12 mouse cellular contexts compared by ENCODE assay signal in the genomic region with DNA sequence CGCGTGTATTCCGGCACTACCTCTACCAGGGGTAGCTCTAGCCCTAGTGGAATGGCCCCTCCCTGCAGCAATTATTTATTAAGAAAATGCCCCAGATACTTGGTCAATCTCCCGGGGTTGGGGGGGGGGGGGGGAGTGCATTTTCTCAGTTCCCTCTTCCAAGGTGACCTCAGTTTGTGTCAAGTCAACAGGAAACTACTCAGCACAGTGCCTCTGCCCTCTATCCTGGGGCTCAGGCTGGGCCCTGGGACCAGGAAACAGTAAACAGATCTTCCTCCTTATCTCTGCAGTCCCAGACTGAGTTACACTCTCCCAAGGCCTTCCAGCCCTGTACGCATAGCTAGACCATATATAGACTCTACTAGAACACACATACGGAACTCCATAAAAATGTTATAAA. TPM values are rescaled to one million over a fixed set of nuclear protein-coding genes. Genes with fewer than 3 reads are reported as not detected.
DNase-seq lines count a peak whose midpoint lies in the region; ATAC-seq and TF ChIP-seq lines count a peak whose summit lies in the region.
"Had no signal": no experiment of that assay in that cellular context is flagged by ENCODE, and none has a peak within 500 bp of the region (broad histone marks: within the 10 kb centered on the region; RNA-seq: fewer than 3 reads in every experiment).

No protein-coding gene starts in this region.

- TF ChIP-seq CTCF in hindbrain, postnatal 0 days (IDR thresholded peaks at IDR 0.05; ENCODE audit: low read depth), result no peak

- H3K4me1 ChIP-seq in hindbrain, embryonic 10.5 days (replicated peaks), result peaks cover 28% of the 10 kb centered on the region
- peaks cover 6% of the 10 kb centered on the region for H3K4me1 ChIP-seq in hindbrain, postnatal 0 days (ENCODE audit: insufficient read depth, low read length)
- H3K4me1 ChIP-seq in hindbrain, embryonic 14.5 days (replicated peaks; ENCODE audit: control insufficient read depth, insufficient read depth, low read length), result no peaks in the 10 kb centered on the region; the same call in 1 of the 2 replicates

- 79% methylated on average over 6 of the region's 6 CpGs for WGBS in hindbrain, embryonic 10.5 days
- WGBS in hindbrain, postnatal 0 days, result 76% methylated on average over 6 of the region's 6 CpGs
- WGBS in hindbrain, embryonic 14.5 days, result 89% methylated on average over 3 of the region's 6 CpGs

- H3K9me3 ChIP-seq in hindbrain, embryonic 10.5 days, result no peaks in the 10 kb centered on the region
- H3K9me3 ChIP-seq in hindbrain, postnatal 0 days (ENCODE audit: low read length), result no peaks in the 10 kb centered on the region
- H3K9me3 ChIP-seq in hindbrain, embryonic 14.5 days (ENCODE audit: control insufficient read depth, low read length), result 0 out of 2 replicates have a peak, but pooled peaks cover 3% of the 10 kb centered on the region
- H3K9me3 ChIP-seq: embryonic facial prominence, embryonic 13.5 days had no signal

- H3K27ac ChIP-seq in hindbrain, embryonic 10.5 days, result peak overlapping the region; percentile 93
- H3K27ac ChIP-seq in hindbrain, postnatal 0 days, result no peak overlapping the region
- H3K27ac ChIP-seq in hindbrain, embryonic 14.5 days, result no peak overlapping the region

- no peaks in the 10 kb centered on the region for H3K27me3 ChIP-seq in hindbrain, embryonic 10.5 days (ENCODE audit: insufficient read depth, poor library complexity, severe bottlenecking)
- no peaks in the 10 kb centered on the region for H3K27me3 ChIP-seq in hindbrain, postnatal 0 days (ENCODE audit: insufficient read depth, low read length)
- no peaks in the 10 kb centered on the region for H3K27me3 ChIP-seq in hindbrain, embryonic 14.5 days (ENCODE audit: control insufficient read depth, insufficient read depth, low read length)
- H3K27me3 ChIP-seq: embryonic facial prominence, embryonic 13.5 days had no signal

- no peak for DNase-seq in hindbrain, embryonic 10.5 days (ENCODE audit: low spot score)
- no peak for DNase-seq in hindbrain, postnatal 0 days (ENCODE audit: low spot score)
- peak; percentile 4 for DNase-seq in embryo, embryonic 11 days
- DNase-seq in hindbrain, embryonic 14.5 days (ENCODE audit: low spot score), result no peak
- no peak for DNase-seq in gastrocnemius, postnatal 25 days
- no peak for DNase-seq in thymus, adult 18-20 months
- no peak for DNase-seq in frontal cortex, postnatal 25 days (ENCODE audit: low spot score in 2 of 2)
- DNase-seq: gastrocnemius, postnatal 10 days had no signal

- H3K9ac ChIP-seq in hindbrain, postnatal 0 days (replicated peaks; ENCODE audit: low read length), result no peak overlapping the region
- 0 out of 2 replicates have a peak overlapping the region, but pooled peaks have one; percentile 59 for H3K9ac ChIP-seq in hindbrain, embryonic 14.5 days

- ATAC-seq in hindbrain, postnatal 0 days, result no peak
- ATAC-seq in hindbrain, embryonic 14.5 days (ENCODE audit: low FRiP score), result no peak
- peak; percentile 47 for ATAC-seq in megakaryocyte progenitor cell, adult 5-6 weeks (replicated peaks; ENCODE audit: poor library complexity)

- H3K36me3 ChIP-seq in hindbrain, embryonic 10.5 days, result no peaks in the 10 kb centered on the region
- H3K36me3 ChIP-seq in hindbrain, postnatal 0 days (ENCODE audit: insufficient read depth, low read length), result no peaks in the 10 kb centered on the region
- no peaks in the 10 kb centered on the region for H3K36me3 ChIP-seq in hindbrain, embryonic 14.5 days (replicated peaks; ENCODE audit: control insufficient read depth, insufficient read depth)
- H3K36me3 ChIP-seq: embryonic facial prominence, embryonic 13.5 days had no signal

- no peak overlapping the region for H3K4me3 ChIP-seq in hindbrain, embryonic 10.5 days
- H3K4me3 ChIP-seq in hindbrain, postnatal 0 days (ENCODE audit: low read length), result no peak overlapping the region
- H3K4me3 ChIP-seq in hindbrain, embryonic 14.5 days (replicated peaks; ENCODE audit: low read length), result no peak overlapping the region

- H3K4me2 ChIP-seq in hindbrain, postnatal 0 days (ENCODE audit: low read depth, low read length), result no peak overlapping the region
- H3K4me2 ChIP-seq in hindbrain, embryonic 14.5 days (replicated peaks), result no peak overlapping the region

RNA-seq across cellular contexts. Expression of a gene that starts 32.4 kb away (rescaled TPM):
- 6.4 and 6.7 TPM in 2 replicates for polyA plus RNA-seq in hindbrain, embryonic 10.5 days (2016; fragmentation: Nextera tagmentation; extraction: Ambion mirVana)
- 17.3 and 24.1 TPM in 2 replicates for total RNA-seq in hindbrain, postnatal 0 days (2014; rRNA removed)
- polyA plus RNA-seq in hindbrain, postnatal 0 days (2015; fragmentation: Nextera tagmentation; extraction: Ambion mirVana), result 3.7 and 3.9 TPM in 2 replicates
- 9.6 TPM in 2 replicates for polyA plus RNA-seq in hindbrain, embryonic 14.5 days (2014; fragmentation: Nextera tagmentation; extraction: Ambion mirVana)
- total RNA-seq in megakaryocyte progenitor cell, adult 5-6 weeks (2015), result 0.05 TPM in 1 of 2 replicates, not detected in the other
- not detected in 2 replicates for total RNA-seq in megakaryocyte progenitor cell, adult 5-6 weeks (2017)
- 10 to 100 TPM; 87.4 to 89.4 TPM for total RNA-seq in gastrocnemius, postnatal 25 days (2021)

RNA-seq across cellular contexts. Expression of a gene that starts 57.7 kb away (rescaled TPM):
- polyA plus RNA-seq in hindbrain, embryonic 10.5 days (2016; fragmentation: Nextera tagmentation; extraction: Ambion mirVana), result not detected in 2 replicates
- 0.11 TPM in 1 of 2 replicates, not detected in the other for total RNA-seq in hindbrain, postnatal 0 days (2014; rRNA removed)
- polyA plus RNA-seq in hindbrain, postnatal 0 days (2015; fragmentation: Nextera tagmentation; extraction: Ambion mirVana), result not detected in 2 replicates
- not detected in 2 replicates for polyA plus RNA-seq in hindbrain, embryonic 14.5 days (2014; fragmentation: Nextera tagmentation; extraction: Ambion mirVana)
- total RNA-seq in megakaryocyte progenitor cell, adult 5-6 weeks (2015), result 0.15 TPM in 1 of 2 replicates, not detected in the other
- total RNA-seq in megakaryocyte progenitor cell, adult 5-6 weeks (2017), result 0.17 TPM in 1 of 2 replicates, not detected in the other
- under 1 TPM in 1 of 2 experiments, not detected in 1; 0.08 TPM for total RNA-seq in gastrocnemius, postnatal 25 days (2021)
- total RNA-seq: gastrocnemius, postnatal 10 days; left cerebral cortex, adult 8-10 months had no signal
- polyA plus RNA-seq: embryonic facial prominence, embryonic 13.5 days; neural tube, embryonic 14.5 days had no signal

Comparison
In these comparisons a context has a peak if more than half of its experiments do, and no peak if none do; other contexts are left out.
1. RNA of a gene that starts 32.4 kb away (total RNA-seq): 87.4 to 89.4 TPM in gastrocnemius, postnatal 25 days and 17.3 to 24.1 TPM in hindbrain, postnatal 0 days; 0.05 TPM in megakaryocyte progenitor cell, adult 5-6 weeks; every median in the first group is over 10 times any median in the second.